Mouse (Mus musculus) hindbrain, embryonic 14.5 days (tissue): ENCODE results near the gene Ssh3. TPM values are rescaled to one million over a fixed set of nuclear protein-coding genes. Genes with fewer than 3 reads are reported as not detected.
A peak's percentile ranks its signal among the peaks of the same experiment; 100 is the strongest.

ENCODE experiments used
- ATAC-seq: fragments of 200-750 bp; cut with Nextera tagmentation; 2 replicates; pipeline ENCODE4 v1.8.0; 2017; ENCODE audit warnings: moderate number of reproducible peaks, mild to moderate bottlenecking, moderate TSS enrichment, moderate library complexity; ENCODE audit not compliant: low FRiP score
- DNase-seq: peaks from one replicate; pipeline ENCODE4 v3.0.0-alpha.2; 2015; ENCODE audit warnings: low spot score
- H3K27ac ChIP-seq: fragments of 300-500 bp; sonication (generic); 2 replicates; pipeline ENCODE4 v1.5.1; 2014; ENCODE audit warnings: mild to moderate bottlenecking, moderate library complexity
- H3K27me3 ChIP-seq: fragments of 300-500 bp; sonication (generic); 2 replicates; pipeline ENCODE4 v1.6.1; 2014; ENCODE audit warnings: mild to moderate bottlenecking, low read length, mixed read lengths; ENCODE audit not compliant: control insufficient read depth, insufficient read depth
- H3K36me3 ChIP-seq: fragments of 300-500 bp; sonication (generic); replicated peaks from 2 replicates; pipeline ENCODE4 v1.6.1; 2014; ENCODE audit not compliant: control insufficient read depth, insufficient read depth
- H3K4me1 ChIP-seq: fragments of 300-500 bp; sonication (generic); replicated peaks from 2 replicates; pipeline ENCODE4 v1.6.1; 2014; ENCODE audit warnings: antibody characterized with exemption, low read length, mixed read lengths; ENCODE audit not compliant: control insufficient read depth, insufficient read depth
- H3K4me2 ChIP-seq: fragments of 300-500 bp; sonication (generic); replicated peaks from 2 replicates; pipeline ENCODE4 v1.6.1; 2014; ENCODE audit warnings: mild to moderate bottlenecking, moderate library complexity
- H3K4me3 ChIP-seq: fragments of 300-500 bp; sonication (generic); replicated peaks from 2 replicates; pipeline ENCODE4 v1.5.1; 2014; ENCODE audit warnings: mild to moderate bottlenecking, low read length
- H3K9ac ChIP-seq: fragments of 300-500 bp; sonication (generic); 2 replicates; pipeline ENCODE4 v1.6.1; 2014
- H3K9me3 ChIP-seq: fragments of 300-500 bp; sonication (generic); 2 replicates; pipeline ENCODE4 v1.6.1; 2016; ENCODE audit warnings: low read length; ENCODE audit not compliant: control insufficient read depth
- WGBS: fragments of 180-500 bp; shearing (Covaris S2); extraction: QIAGEN DNeasy Blood & Tissue Kit; methylation state at CpG from one replicate; pipeline ENCODE4 v1.1.7; 2014; 5-methylcytosine and 5-hydroxymethylcytosine counted together
- polyA plus RNA-seq: library from polyadenylated mRNA; unstranded; fragments of >200 nt; fragmentation: Nextera tagmentation; extraction: Ambion mirVana; gene quantifications from 2 replicates; pipeline ENCODE4 v1.2.1, GENCODE M21; 2014

Ssh3 gene
- polyA plus RNA-seq, result 12.9 and 13.4 TPM in 2 replicates

DNA sequence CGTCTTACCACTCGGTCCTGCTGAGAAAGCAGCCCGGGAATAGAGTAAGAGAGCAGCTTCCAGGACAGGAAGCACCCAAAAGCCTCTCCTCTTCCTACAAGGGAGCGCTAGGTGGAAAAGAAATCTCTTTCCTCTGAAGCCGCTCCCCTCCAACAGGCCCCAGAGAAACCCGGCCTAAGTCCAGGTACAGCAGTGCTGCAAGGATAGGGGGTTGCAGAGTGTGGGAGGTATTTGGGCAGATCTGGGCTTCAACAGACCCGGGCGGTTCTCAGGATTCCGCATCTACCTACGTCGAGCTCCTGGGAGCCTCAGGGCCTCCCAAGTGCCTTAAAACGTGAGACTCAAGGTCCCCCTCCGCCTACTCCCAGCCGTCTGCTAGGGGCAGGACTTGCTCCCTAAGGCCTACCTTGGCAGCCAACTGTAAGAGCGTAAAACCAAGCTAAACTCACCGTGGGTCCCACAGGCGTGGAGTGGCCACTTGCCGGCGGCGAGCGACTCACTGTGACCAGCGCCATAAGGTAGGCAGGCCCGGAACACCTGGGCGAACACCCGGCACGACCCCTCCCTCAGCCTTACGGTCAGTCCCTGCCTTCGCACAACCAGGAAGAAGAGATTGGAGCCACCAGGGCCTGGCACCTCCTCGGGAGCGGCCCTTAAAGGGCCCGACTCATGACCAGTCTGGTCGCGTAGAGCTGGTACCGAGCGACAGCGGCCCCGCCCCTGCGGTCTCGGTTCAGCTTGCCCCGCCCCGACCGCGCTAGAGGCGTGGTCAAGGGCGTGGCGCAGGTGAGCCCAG is at the start of gene Ssh3:
Gene Ssh3 (minus strand): TSS at position 615 of the 796 bp plus-strand sequence.
- H3K27ac ChIP-seq, result no peak within 1 kb of the TSS

DNA sequence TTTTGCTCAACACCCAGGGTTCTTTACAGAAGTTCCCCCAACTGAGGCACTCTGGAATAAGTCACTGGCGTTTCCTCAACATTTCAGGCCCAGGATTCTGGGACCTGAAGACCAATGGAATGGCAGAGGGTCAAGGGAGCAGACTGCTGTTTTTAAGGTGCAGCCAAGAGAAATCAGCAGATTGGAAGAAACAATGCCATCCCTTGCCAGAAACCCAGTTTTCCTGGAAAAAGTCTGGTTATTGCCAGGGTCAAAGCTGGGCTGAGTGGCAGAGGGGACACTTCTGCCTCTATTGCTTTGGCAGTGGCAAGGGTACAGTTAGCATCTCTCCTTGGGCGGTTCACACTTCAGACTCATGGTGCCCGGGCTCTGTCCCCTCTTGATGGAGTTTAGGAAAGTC is 48.2 kb upstream of the Ssh3 start:
- peaks cover 80% of the 10 kb centered on the region for H3K36me3 ChIP-seq
- 94% methylated on average over 3 of the region's 3 CpGs for WGBS

More for the DNA sequence above, at the start of gene Ssh3:
- Histone ChIP-seq H3K4me3 (peak within 1 kb of the TSS; percentile 29), H3K36me3 (peaks cover 35% of the 10 kb centered on the region), H3K4me1 (peaks cover 3% of the 10 kb centered on the region; the same call in 1 of the 2 replicates), H3K9ac (peak within 1 kb of the TSS; percentile 46; the same call in 1 of the 2 replicates), H3K9me3 (no peaks in the 10 kb centered on the region), H3K27me3 (peaks cover 28% of the 10 kb centered on the region), H3K4me2 (peak within 1 kb of the TSS; percentile 48)
- DNase-seq (no peak), ATAC-seq (no peak)
- 7% methylated on average over 46 of the region's 46 CpGs for WGBS

DNA sequence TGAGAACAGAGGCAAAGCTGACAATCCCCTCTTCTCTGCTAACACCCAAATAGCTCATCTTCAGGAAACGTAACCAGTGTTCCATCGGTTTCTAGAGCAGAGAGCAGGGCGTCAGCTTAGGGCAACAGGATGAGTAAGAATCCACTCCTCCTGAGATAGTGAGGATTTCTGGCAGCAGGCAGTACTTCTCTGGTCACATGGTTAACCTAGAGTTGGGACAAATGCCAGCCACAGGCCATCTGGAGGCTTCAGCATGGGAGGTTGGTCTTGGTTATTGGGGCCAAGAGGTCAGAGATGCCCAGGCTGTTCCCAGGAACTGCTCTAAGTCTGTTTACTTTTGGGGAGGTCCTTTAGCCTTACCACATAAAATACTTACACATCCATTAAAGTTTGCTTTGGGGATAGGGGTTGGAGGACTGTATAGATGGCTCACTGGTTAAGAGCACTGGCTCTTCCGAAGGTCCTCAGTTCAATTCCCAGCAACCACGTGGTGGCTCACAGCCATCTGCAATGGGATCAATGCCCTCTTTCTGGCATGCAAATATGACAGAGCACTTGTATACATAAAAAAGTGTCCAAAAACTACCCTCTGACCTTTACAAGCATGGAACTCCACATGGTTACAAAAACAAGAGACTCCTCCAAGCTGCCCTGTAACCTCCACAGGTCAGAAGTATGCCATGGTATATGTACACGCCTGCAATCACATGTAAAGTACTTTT is 46.4 kb upstream of the Ssh3 start:
- Histone ChIP-seq H3K4me1 (no peaks in the 10 kb centered on the region), H3K9me3 (no peaks in the 10 kb centered on the region), H3K27ac (no peak overlapping the region), H3K27me3 (no peaks in the 10 kb centered on the region), H3K36me3 (peaks cover 62% of the 10 kb centered on the region), H3K4me2 (no peak overlapping the region), H3K9ac (no peak overlapping the region), H3K4me3 (no peak overlapping the region)
- ATAC-seq (no peak), DNase-seq (no peak)
- 86% methylated on average over 6 of the region's 6 CpGs for WGBS

More for the DNA sequence above, 48.2 kb upstream of the Ssh3 start:
- ATAC-seq, result no peak
- no peak for DNase-seq
- no peaks in the 10 kb centered on the region for H3K27me3 ChIP-seq
- H3K4me1 ChIP-seq, result no peaks in the 10 kb centered on the region
- H3K4me3 ChIP-seq, result no peak overlapping the region
- no peak overlapping the region for H3K27ac ChIP-seq
- H3K9me3 ChIP-seq, result no peaks in the 10 kb centered on the region
- no peak overlapping the region for H3K4me2 ChIP-seq
- no peak overlapping the region for H3K9ac ChIP-seq

DNA sequence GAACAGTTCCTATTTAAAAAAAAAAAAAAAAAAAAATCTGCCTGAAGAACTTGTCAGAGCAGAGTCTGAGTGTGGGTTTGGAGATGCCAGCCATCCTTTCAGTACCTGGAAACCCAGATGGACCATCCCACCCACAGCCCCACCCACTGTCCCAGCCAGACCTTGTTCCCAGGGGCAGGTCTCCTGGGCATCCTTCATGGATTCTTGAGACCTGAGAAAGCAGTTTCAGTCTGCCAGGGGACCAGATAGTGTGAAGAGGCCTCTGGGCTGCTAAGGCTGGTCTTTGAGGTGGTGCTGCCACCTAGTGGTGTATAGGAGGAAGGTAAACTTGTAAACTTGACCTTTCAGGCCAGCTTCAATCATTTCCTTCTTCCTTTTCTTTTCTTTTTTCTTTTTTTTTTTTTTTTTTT is 40.8 kb upstream of the Ssh3 start:
- Histone ChIP-seq H3K4me3 (no peak overlapping the region), H3K27me3 (no peaks in the 10 kb centered on the region), H3K4me1 (peaks cover 12% of the 10 kb centered on the region), H3K36me3 (peaks cover 12% of the 10 kb centered on the region), H3K9me3 (no peaks in the 10 kb centered on the region), H3K4me2 (no peak overlapping the region), H3K27ac (no peak overlapping the region), H3K9ac (no peak overlapping the region)
- ATAC-seq (no peak), DNase-seq (peak; percentile 81)

DNA sequence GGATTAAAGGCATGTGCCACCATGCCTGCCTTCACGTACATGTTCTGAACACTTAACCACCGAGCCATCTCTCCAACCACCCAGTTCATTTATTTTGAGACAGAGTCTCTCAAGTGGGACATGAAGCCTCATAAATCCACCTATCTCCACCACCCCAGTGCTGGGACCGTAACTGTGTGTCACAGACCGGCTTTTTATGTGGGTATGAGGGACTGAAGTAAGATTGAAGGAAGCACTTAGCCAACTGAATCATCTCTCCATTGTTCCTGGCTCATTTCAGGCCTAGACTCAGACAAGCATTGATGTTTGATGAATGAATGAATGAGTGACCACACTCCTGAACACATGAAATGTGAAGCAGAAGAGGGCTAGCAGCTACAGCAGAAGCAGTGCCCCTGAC is 40.3 kb upstream of the Ssh3 start:
- 96% methylated on average over 4 of the region's 4 CpGs for WGBS
- Histone ChIP-seq H3K4me1 (peaks cover 17% of the 10 kb centered on the region), H3K4me2 (no peak overlapping the region), H3K27ac (no peak overlapping the region), H3K9ac (no peak overlapping the region), H3K9me3 (no peaks in the 10 kb centered on the region), H3K4me3 (no peak overlapping the region), H3K36me3 (peaks cover 10% of the 10 kb centered on the region; the same call in 1 of the 2 replicates), H3K27me3 (no peaks in the 10 kb centered on the region)
- ATAC-seq (no peak), DNase-seq (no peak)

DNA sequence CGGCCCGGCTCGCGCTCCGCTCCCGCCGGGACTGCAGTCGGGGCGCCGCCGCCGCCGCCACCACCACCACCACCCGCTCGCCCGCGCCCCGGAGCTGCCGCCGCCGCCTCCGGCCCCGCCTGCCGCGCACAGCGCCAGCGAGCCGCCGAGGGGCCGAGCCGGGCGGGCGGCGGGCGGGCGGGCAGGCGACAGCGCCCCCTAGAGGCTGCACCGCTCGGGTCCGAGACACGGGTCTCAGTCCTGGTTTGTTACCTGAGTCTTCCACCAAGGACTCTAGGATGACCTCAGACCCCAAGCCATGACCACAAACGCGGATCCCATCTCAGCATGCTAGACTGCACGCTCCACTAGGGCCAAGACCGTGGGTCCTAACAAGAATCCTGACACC is 37.2 kb upstream of the Ssh3 start, which contains the start of gene Grk2:
Gene Grk2 (minus strand): TSS at position 33 of the 388 bp plus-strand sequence.
- Histone ChIP-seq H3K4me1 (peaks cover 48% of the 10 kb centered on the region), H3K36me3 (no peaks in the 10 kb centered on the region), H3K27ac (peak within 1 kb of the TSS; percentile 88), H3K9me3 (no peaks in the 10 kb centered on the region), H3K4me2 (peak within 1 kb of the TSS; percentile 83), H3K9ac (peak within 1 kb of the TSS; percentile 98), H3K27me3 (no peaks in the 10 kb centered on the region), H3K4me3 (peak within 1 kb of the TSS; percentile 96)
- WGBS, result 0% methylated on average over 15 of the region's 46 CpGs
- DNase-seq (peak; percentile 83), ATAC-seq (peak; percentile 81)

DNA sequence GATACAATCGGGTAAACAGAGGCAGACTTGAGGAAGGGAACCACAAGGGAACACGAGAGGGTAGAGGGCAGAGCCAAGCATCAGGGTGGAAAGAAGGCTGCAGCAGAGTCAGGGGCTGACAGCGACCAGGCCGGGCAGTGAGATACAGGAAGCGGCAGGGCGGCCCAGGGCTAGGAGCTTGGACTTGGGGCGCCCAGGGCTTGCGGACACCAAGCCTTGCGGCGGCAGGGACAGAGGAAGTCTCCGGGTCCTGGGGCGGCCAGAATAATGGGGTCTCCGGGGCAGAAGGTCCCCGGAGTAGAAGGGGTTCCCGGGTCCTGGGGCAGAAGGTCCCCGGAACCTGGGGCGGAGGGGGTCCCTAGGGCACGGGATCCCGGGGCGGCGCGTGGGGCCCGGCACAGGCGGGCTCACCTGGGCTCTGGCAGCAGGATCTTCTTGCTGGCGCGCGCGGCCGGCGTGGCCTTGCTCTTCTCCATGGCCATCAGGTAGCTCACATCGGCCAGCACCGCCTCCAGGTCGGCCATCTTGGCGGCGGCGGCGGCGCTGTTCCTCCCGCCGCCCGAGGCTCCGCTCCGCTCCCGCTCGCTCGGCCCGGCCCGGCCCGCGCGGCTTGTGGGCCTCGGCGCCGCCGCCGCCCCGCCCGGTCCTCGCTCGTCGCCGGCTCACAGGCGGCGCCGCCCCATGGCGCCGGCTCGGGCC is 36.7 kb upstream of the Ssh3 start:
- WGBS, result under 1% methylated on average over 47 of the region's 68 CpGs
- Histone ChIP-seq H3K36me3 (no peaks in the 10 kb centered on the region), H3K27ac (peak overlapping the region; percentile 88), H3K4me1 (peaks cover 53% of the 10 kb centered on the region), H3K27me3 (no peaks in the 10 kb centered on the region), H3K4me3 (peak overlapping the region; percentile 96), H3K9ac (peak overlapping the region; percentile 98), H3K4me2 (peak overlapping the region; percentile 83), H3K9me3 (no peaks in the 10 kb centered on the region)
- DNase-seq, result no peak
- peak; percentile 70 for ATAC-seq

DNA sequence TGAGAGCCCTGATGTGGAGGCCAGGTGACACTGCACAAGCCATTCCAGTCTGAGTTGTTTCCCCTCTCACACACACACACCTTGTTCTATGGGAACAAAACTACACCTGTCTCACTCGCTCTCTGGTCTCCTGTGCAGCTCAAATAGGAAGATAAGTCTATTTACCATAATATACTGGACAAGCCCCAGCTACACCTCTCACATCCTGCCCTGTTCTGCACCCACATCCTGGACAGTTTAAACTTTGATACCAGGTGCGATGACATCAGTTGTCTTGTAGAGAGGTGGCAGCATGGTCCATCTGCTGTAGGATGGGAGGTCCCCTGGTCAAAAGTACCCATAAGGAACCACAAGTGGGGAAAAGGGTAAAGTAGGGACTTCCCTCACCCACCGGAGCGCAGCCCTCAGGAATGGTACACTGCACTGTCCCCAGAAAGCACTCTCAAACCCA is 35.9 kb upstream of the Ssh3 start:
- WGBS, result 55% methylated on average over 4 of the region's 4 CpGs
- peak overlapping the region; percentile 88; the same call in 1 of the 2 replicates for H3K27ac ChIP-seq
- no peak for ATAC-seq
- peak overlapping the region; percentile 83 for H3K4me2 ChIP-seq
- no peak for DNase-seq
- peak overlapping the region; percentile 98 for H3K9ac ChIP-seq
- H3K9me3 ChIP-seq, result no peaks in the 10 kb centered on the region
- peak overlapping the region; percentile 96 for H3K4me3 ChIP-seq
- peaks cover 59% of the 10 kb centered on the region for H3K4me1 ChIP-seq
- H3K36me3 ChIP-seq, result no peaks in the 10 kb centered on the region
- H3K27me3 ChIP-seq, result no peaks in the 10 kb centered on the region
